ENCODE assay signal across 8 mouse cellular contexts in genomic region chr16:21074082-21074778, GRCm38 (mm10).
DNase-seq lines count a peak whose midpoint lies in the region; ATAC-seq and TF ChIP-seq lines count a peak whose summit lies in the region.
"Not testable (repeated sequence)": the region's sequence is repeated elsewhere in the genome, so short reads cannot be mapped to it uniquely, and the experiment has no call there.

No protein-coding gene starts in this region.

- TF ChIP-seq CTCF in MEL (IDR thresholded peaks at IDR 0.05 in 2 of 3, conservative IDR thresholded peaks at IDR 0.05 in 1 of 3; ENCODE audit: control insufficient read depth in 1 of 3, insufficient read depth in 1 of 3, low read depth in 2 of 3, low read length in 3 of 3, poor library complexity in 1 of 3, severe bottlenecking in 1 of 3) = peak in 2 of 3 experiments; percentile 2 to 4; a peak in 1 of 6 replicates

- not testable (repeated sequence) for H3K9me3 ChIP-seq in MEL (replicated peaks; ENCODE audit: insufficient read depth, low read length); embryonic facial prominence, embryonic 11.5 days (replicated peaks; ENCODE audit: control insufficient read depth, low read length); heart, embryonic 12.5 days (replicated peaks); intestine, embryonic 15.5 days; limb, embryonic 10.5 days (replicated peaks); neural tube, embryonic 12.5 days

- 31% methylated on average over 8 of the region's 10 CpGs for WGBS in embryonic facial prominence, embryonic 11.5 days
- WGBS in heart, embryonic 12.5 days = 28% methylated on average over 8 of the region's 10 CpGs
- 32% methylated on average over 8 of the region's 10 CpGs for WGBS in intestine, embryonic 15.5 days
- 30% methylated on average over 8 of the region's 10 CpGs for WGBS in limb, embryonic 10.5 days
- WGBS in neural tube, embryonic 12.5 days = 35% methylated on average over 8 of the region's 10 CpGs

- DNase-seq in MEL (ENCODE audit: low read depth, low spot score) = not testable (repeated sequence)
- DNase-seq in embryonic facial prominence, embryonic 11.5 days (ENCODE audit: low spot score) = peak; percentile 5
- peak; percentile 32 for DNase-seq in limb, embryonic 10.5 days (ENCODE audit: low spot score)
- peak; percentile 6 for DNase-seq in lung, postnatal 10 days
- DNase-seq in thymus, postnatal 14 days = peak; percentile 20

- H3K36me3 ChIP-seq in MEL (ENCODE audit: control insufficient read depth in 1 of 2, insufficient read depth in 2 of 2, low read length in 2 of 2); embryonic facial prominence, embryonic 11.5 days (replicated peaks; ENCODE audit: control insufficient read depth, insufficient read depth, low read depth, low read length); heart, embryonic 12.5 days; intestine, embryonic 15.5 days; limb, embryonic 10.5 days; neural tube, embryonic 12.5 days: not testable (repeated sequence)

- not testable (repeated sequence) for TF ChIP-seq EP300 in MEL (IDR thresholded peaks at IDR 0.05; ENCODE audit: low read depth in 1 of 2, low read length in 2 of 2)

- TF ChIP-seq POLR2A in MEL (IDR thresholded peaks at IDR 0.05; ENCODE audit: control insufficient read depth in 1 of 2, insufficient read depth in 1 of 2, low read depth in 1 of 2, low read length in 2 of 2, poor library complexity in 1 of 2) = not testable (repeated sequence)

- H3K4me3 ChIP-seq in MEL (ENCODE audit: control insufficient read depth in 1 of 2, insufficient read depth in 1 of 2, low read depth in 2 of 2, low read length in 2 of 2); embryonic facial prominence, embryonic 11.5 days (ENCODE audit: low read depth, low read length); heart, embryonic 12.5 days; intestine, embryonic 15.5 days (replicated peaks); limb, embryonic 10.5 days; neural tube, embryonic 12.5 days: not testable (repeated sequence)

- not testable (repeated sequence) for H3K4me1 ChIP-seq in MEL (ENCODE audit: control insufficient read depth in 1 of 2, insufficient read depth in 2 of 2, low read length in 2 of 2); embryonic facial prominence, embryonic 11.5 days (ENCODE audit: control insufficient read depth, insufficient read depth, low read length); heart, embryonic 12.5 days (replicated peaks); intestine, embryonic 15.5 days (replicated peaks); limb, embryonic 10.5 days; neural tube, embryonic 12.5 days

- H3K4me2 ChIP-seq in embryonic facial prominence, embryonic 11.5 days (ENCODE audit: low read depth, low read length); neural tube, embryonic 12.5 days (replicated peaks): not testable (repeated sequence)
- H3K4me2 ChIP-seq in heart, embryonic 12.5 days = 0 out of 2 replicates have a peak overlapping the region, but pooled peaks have one; percentile 36
- H3K4me2 ChIP-seq in intestine, embryonic 15.5 days (replicated peaks) = peak overlapping the region; percentile 49

- not testable (repeated sequence) for H3K9ac ChIP-seq in MEL (ENCODE audit: control insufficient read depth, low read depth, low read length, poor library complexity, severe bottlenecking); embryonic facial prominence, embryonic 11.5 days (replicated peaks; ENCODE audit: low read length); heart, embryonic 12.5 days; intestine, embryonic 15.5 days; neural tube, embryonic 12.5 days

- H3K79me2 ChIP-seq in MEL (ENCODE audit: control insufficient read depth, insufficient read depth, low read length, poor library complexity) = not testable (repeated sequence)

- TF ChIP-seq RAD21 in MEL (IDR thresholded peaks at IDR 0.05; ENCODE audit: low read depth, low read length) = not testable (repeated sequence)

- H3K27me3 ChIP-seq in MEL (ENCODE audit: control insufficient read depth in 1 of 2, insufficient read depth in 2 of 2, low read length in 2 of 2); embryonic facial prominence, embryonic 11.5 days (ENCODE audit: control insufficient read depth, insufficient read depth, low read length); heart, embryonic 12.5 days (replicated peaks); intestine, embryonic 15.5 days (replicated peaks); limb, embryonic 10.5 days (ENCODE audit: low read depth, poor library complexity, severe bottlenecking); neural tube, embryonic 12.5 days (replicated peaks): not testable (repeated sequence)

- ATAC-seq in embryonic facial prominence, embryonic 11.5 days (replicated peaks; ENCODE audit: insufficient number of reproducible peaks, low FRiP score, low TSS enrichment, low read depth) = peak; percentile 59; the same call in 1 of the 2 replicates
- not testable (repeated sequence) for ATAC-seq in heart, embryonic 12.5 days (ENCODE audit: insufficient number of reproducible peaks, low FRiP score)
- peak; percentile 92 for ATAC-seq in intestine, embryonic 15.5 days
- peak; percentile 72 for ATAC-seq in neural tube, embryonic 12.5 days (ENCODE audit: low FRiP score, low read depth)

- not testable (repeated sequence) for H3K27ac ChIP-seq in MEL (ENCODE audit: control insufficient read depth, low read depth, low read length); embryonic facial prominence, embryonic 11.5 days (replicated peaks; ENCODE audit: low read depth, low read length); heart, embryonic 12.5 days (ENCODE audit: poor library complexity, severe bottlenecking); intestine, embryonic 15.5 days; limb, embryonic 10.5 days; neural tube, embryonic 12.5 days

TF ChIP-seq in MEL, 35 proteins besides CTCF, POLR2A, EP300 and RAD21:
- peak; percentile 18; the same call in 1 of the 2 replicates for TF ChIP-seq SMC3 (IDR thresholded peaks at IDR 0.05; ENCODE audit: low read depth, low read length)
